Mouse (Mus musculus) lung, embryonic 15.5 days (tissue): ENCODE measurements around the gene Polrmt. TPM values are rescaled to one million over a fixed set of nuclear protein-coding genes. Genes with fewer than 3 reads are reported as not detected.

Source experiments
- ATAC-seq: fragments of 200-750 bp; cut with Nextera tagmentation; 2 replicates; pipeline ENCODE4 v1.8.0; 2017; ENCODE audit warnings: moderate number of reproducible peaks, borderline replicate concordance; ENCODE audit not compliant: low FRiP score, low TSS enrichment; ENCODE audit errors: extremely low read depth
- H3K27ac ChIP-seq: fragments of 300-500 bp; sonication (generic); 2 replicates; pipeline ENCODE4 v1.5.1; 2015; ENCODE audit warnings: moderate library complexity, mild to moderate bottlenecking, inconsistent platforms
- H3K27me3 ChIP-seq: fragments of 300-500 bp; sonication (generic); 2 replicates; pipeline ENCODE4 v1.6.1; 2015; ENCODE audit warnings: inconsistent platforms
- H3K36me3 ChIP-seq: fragments of 300-500 bp; sonication (generic); 2 replicates; pipeline ENCODE4 v1.6.1; 2015; ENCODE audit warnings: inconsistent platforms
- H3K4me1 ChIP-seq: fragments of 300-500 bp; sonication (generic); 2 replicates; pipeline ENCODE4 v1.6.1; 2015; ENCODE audit warnings: inconsistent platforms
- H3K4me2 ChIP-seq: fragments of 300-500 bp; sonication (generic); 2 replicates; pipeline ENCODE4 v1.6.1; 2015; ENCODE audit warnings: inconsistent platforms, mild to moderate bottlenecking, moderate library complexity
- H3K4me3 ChIP-seq: fragments of 300-500 bp; sonication (generic); 2 replicates; pipeline ENCODE4 v1.5.1; 2015; ENCODE audit warnings: mild to moderate bottlenecking, inconsistent platforms
- H3K9ac ChIP-seq: fragments of 300-500 bp; sonication (generic); 2 replicates; pipeline ENCODE4 v1.6.1; 2015; ENCODE audit warnings: inconsistent platforms
- H3K9me3 ChIP-seq: fragments of 300-500 bp; sonication (generic); 2 replicates; pipeline ENCODE4 v1.6.1; 2016; ENCODE audit warnings: inconsistent platforms
- WGBS: fragments of 180-500 bp; shearing (Covaris S2); methylation state at CpG from one replicate; pipeline ENCODE4 v1.1.7; 2015; 5-methylcytosine and 5-hydroxymethylcytosine counted together
- polyA plus RNA-seq: library from polyadenylated mRNA; unstranded; fragments of >200 nt; fragmentation: Nextera tagmentation; extraction: Ambion mirVana; gene quantifications from 2 replicates; pipeline ENCODE4 v1.2.1, GENCODE M21; 2015

The Polrmt gene
- 41.5 and 49.2 TPM in 2 replicates for polyA plus RNA-seq

DNA sequence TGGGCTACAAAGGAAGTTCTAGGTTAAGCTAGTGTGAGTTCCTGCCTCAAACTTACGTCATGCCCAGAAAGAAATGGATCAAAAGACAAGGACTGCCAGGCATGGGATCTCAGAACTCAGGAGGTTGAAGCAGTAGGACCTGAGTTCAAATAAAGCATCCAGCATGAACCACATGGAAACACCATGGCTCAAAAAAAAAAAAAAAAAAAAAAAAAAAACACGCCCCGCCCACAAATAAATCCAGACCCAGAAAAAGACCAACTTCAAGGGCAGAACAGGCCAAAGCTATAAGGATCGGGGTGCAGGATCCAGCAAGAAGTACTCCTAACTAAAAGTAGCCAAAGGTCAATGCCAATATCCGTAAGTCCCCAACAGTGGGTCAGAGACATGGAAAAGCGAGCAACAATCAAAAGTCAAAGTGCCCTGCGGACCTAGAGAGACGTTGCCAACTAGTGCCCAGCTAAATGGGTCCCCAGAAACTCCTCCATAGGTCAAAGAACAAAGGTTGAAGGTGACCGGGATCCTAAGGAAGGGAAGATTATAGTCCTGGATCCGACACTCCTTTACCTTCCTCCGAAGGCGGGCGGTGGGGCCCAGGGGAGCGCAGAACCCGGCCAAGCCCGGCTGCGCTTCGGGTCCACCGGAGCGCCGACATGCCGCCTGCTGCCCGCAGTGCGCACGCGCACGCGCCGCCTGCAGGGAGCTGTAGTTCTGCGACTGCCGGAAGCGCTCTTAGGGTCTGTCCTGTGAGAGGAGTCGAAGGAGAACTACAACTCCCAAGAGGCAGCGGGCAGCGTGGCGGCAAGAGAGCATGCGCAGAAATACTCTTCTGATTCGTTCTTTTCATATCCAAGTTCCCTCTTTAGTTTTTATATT is at the start of gene Polrmt:
TSS of gene Polrmt (minus strand) at position 684 of the 876 bp plus-strand sequence.
- H3K9me3 ChIP-seq, result no peaks in the 10 kb centered on the region
- peaks cover 33% of the 10 kb centered on the region for H3K36me3 ChIP-seq
- H3K4me2 ChIP-seq, result peak within 1 kb of the TSS; percentile 65
- peak; percentile 96 for ATAC-seq
- H3K9ac ChIP-seq, result peak within 1 kb of the TSS; percentile 59
- WGBS, result 2% methylated on average over 38 of the region's 38 CpGs
- peak within 1 kb of the TSS; percentile 66 for H3K4me3 ChIP-seq
- H3K27ac ChIP-seq, result no peak within 1 kb of the TSS
- H3K4me1 ChIP-seq, result peaks cover 12% of the 10 kb centered on the region
- H3K27me3 ChIP-seq, result no peaks in the 10 kb centered on the region

DNA sequence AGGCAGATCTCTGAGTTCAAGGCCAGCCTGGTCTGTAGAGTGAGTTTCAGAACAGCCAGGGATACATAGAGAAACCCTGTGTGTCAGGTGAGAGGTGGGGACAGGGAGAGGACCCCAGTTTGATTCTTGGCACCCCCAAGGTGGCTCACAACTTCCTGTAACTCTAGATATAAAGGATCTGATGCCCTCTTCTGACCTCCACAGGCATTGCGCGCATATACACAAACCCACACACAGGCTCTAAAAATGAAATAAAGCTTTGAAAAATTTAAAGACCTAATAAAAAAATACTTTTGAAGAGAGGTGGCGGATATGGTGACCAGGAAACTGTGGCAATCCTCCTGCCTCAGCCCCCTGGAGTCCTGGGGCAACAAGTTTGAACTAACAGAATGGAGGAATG is 49.5 kb upstream of the Polrmt start:
- H3K27me3 ChIP-seq, result no peaks in the 10 kb centered on the region
- 97% methylated on average over 3 of the region's 3 CpGs for WGBS
- H3K4me3 ChIP-seq, result no peak overlapping the region
- no peak overlapping the region for H3K27ac ChIP-seq
- H3K9me3 ChIP-seq, result no peaks in the 10 kb centered on the region
- no peak overlapping the region for H3K4me2 ChIP-seq
- peaks cover 14% of the 10 kb centered on the region for H3K4me1 ChIP-seq
- no peak overlapping the region for H3K9ac ChIP-seq
- H3K36me3 ChIP-seq, result no peaks in the 10 kb centered on the region
- no peak for ATAC-seq

DNA sequence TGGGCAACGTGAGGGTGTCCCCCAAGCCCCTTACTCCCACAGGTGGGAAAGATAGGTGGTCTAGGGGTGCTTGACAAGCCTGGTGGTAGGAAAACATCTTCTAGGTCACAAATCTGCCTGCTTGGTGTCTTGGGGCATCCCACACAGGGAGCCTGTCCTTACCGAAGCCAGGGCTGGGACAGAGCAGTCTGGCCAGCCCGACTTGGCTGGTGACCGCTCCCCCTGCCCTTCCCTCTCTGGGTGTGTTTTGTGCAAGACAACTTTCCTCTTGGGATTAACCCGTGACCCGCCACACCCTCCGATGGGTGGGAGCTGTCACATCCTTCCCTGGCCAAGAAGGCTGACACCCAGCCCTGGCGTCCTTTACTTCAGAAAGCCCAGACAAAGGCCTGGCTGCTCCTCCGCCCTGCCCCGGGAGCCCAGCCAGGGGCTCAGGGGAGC is 48.1 kb upstream of the Polrmt start:
- ATAC-seq, result peak; percentile 48
- peak overlapping the region; percentile 97 for H3K4me2 ChIP-seq
- peak overlapping the region; percentile 69 for H3K27ac ChIP-seq
- H3K27me3 ChIP-seq, result no peaks in the 10 kb centered on the region
- peak overlapping the region; percentile 89 for H3K9ac ChIP-seq
- no peaks in the 10 kb centered on the region for H3K36me3 ChIP-seq
- H3K4me1 ChIP-seq, result peaks cover 14% of the 10 kb centered on the region
- 11% methylated on average over 10 of the region's 10 CpGs for WGBS
- no peaks in the 10 kb centered on the region for H3K9me3 ChIP-seq
- peak overlapping the region; percentile 87 for H3K4me3 ChIP-seq

DNA sequence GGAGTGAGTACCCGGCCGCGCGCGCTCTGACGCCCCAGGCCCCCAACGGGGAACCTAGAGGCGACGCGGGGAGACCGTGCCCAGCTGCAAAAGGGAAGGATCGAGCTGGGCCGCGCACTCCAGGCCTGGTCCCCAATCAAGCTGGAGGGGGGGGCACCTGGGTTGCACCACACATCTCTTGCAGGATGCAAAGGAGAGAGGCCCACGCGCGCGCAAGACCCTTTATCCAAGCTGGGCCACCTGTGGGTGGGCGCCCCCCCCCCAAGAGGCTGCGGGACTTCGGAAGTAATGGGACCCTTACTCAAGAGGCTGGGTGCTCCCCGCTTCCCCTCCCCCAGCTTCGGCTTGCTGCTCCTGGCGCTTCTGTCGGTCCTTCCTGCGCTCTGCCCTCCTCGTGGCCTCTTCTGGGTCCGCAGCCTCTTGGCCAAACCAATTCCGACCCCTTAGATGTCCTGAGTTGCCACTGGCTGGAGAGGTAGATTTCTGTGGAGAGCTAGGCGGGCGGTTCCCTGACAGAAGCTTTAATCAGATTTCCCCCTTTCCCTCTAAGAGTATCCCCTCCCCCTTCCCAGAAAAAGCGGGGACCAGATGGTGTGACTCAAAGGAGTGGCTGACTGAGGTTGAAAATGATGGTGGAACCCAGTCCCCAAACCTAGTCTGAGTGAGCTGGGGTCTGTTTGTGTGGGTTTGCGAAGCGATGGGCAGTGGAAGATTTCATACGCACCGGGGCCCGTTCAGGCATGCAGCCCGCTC is 47.5 kb upstream of the Polrmt start:
- Histone ChIP-seq H3K4me2 (peak overlapping the region; percentile 97), H3K27me3 (no peaks in the 10 kb centered on the region), H3K4me1 (peaks cover 14% of the 10 kb centered on the region), H3K4me3 (peak overlapping the region; percentile 87), H3K9me3 (no peaks in the 10 kb centered on the region), H3K27ac (peak overlapping the region; percentile 69), H3K9ac (peak overlapping the region; percentile 89), H3K36me3 (no peaks in the 10 kb centered on the region)
- 3% methylated on average over 37 of the region's 38 CpGs for WGBS
- no peak; the same call in none of the 2 replicates for ATAC-seq

DNA sequence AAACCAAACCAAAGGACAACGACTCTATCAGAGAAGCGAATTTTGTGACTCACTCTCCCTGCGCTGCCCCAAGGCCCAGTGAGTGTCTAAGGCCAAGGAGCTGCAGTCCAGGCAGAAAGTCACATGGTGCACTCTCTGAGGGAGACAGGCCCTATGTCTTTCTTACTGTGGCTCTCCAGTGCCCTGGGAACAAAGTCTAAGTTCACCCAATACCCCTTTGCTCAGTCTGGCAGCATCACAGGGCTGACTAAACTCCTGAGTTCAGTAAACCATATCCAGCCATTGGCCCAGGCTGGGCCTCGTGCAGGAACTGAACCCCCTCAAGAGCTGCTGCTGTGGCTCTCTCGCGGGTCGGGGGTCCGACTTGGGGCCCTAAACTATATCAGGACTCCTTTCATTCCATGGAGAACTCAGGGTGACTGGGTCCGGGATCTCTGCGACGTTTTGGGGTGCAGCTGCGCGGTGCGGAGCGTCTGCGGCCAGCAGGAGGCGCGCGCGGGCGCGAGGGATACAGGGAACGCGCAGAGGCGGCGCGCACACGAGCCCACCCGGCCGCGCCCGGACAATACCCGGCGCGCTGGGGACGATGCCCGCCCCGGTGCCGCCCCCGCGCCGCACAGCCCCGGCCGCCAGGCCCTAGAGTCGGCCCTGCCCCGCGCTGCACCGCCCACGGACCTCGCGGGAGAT is 46.8 kb upstream of the Polrmt start, which contains the start of gene Palm:
TSS of gene Palm (plus strand) at position 522 of the 687 bp plus-strand sequence.
- no peaks in the 10 kb centered on the region for H3K36me3 ChIP-seq
- WGBS, result 5% methylated on average over 51 of the region's 51 CpGs
- peak within 1 kb of the TSS; percentile 69 for H3K27ac ChIP-seq
- peak within 1 kb of the TSS; percentile 87 for H3K4me3 ChIP-seq
- H3K27me3 ChIP-seq, result no peaks in the 10 kb centered on the region
- peak within 1 kb of the TSS; percentile 89 for H3K9ac ChIP-seq
- H3K4me2 ChIP-seq, result peak within 1 kb of the TSS; percentile 97
- ATAC-seq, result peak; percentile 78
- H3K9me3 ChIP-seq, result no peaks in the 10 kb centered on the region
- H3K4me1 ChIP-seq, result peaks cover 14% of the 10 kb centered on the region

DNA sequence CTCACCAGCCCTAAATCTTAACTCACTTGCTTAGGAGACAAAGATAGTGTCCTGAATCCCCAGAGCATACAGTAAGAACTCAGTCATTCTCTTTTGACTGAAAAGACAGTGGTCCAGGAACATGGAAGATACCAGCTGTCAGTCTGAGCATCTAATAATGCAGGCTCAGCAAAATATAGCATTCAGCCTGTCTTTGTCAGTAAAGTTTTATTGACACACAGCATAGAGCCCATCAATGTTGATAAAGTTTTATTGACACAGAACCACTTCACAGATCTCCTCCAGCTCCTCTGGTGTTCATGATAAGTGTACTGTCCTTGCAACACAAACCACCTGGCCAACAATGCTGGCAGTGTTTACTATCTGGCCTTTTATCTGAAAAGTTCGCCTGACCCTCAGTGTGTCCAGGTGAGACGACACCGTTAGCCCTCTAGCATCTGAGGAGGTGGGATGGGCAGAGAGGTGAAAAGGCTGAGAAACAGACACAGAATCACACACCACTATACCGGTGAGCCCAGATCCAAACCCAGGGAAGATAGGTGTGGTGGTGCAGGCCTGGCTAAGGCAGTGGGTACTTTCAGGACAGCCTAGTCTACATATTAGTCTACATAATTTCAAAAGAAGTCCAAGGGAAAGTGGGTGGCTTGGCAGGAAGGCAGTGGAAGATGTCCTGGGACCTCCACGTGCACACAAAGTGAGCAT is 46.1 kb upstream of the Polrmt start:
- Histone ChIP-seq H3K9ac (no peak overlapping the region), H3K4me1 (peaks cover 14% of the 10 kb centered on the region), H3K4me2 (no peak overlapping the region), H3K9me3 (no peaks in the 10 kb centered on the region), H3K4me3 (no peak overlapping the region), H3K27ac (no peak overlapping the region), H3K27me3 (no peaks in the 10 kb centered on the region), H3K36me3 (no peaks in the 10 kb centered on the region)
- no peak for ATAC-seq
- 63% methylated on average over 5 of the region's 5 CpGs for WGBS

DNA sequence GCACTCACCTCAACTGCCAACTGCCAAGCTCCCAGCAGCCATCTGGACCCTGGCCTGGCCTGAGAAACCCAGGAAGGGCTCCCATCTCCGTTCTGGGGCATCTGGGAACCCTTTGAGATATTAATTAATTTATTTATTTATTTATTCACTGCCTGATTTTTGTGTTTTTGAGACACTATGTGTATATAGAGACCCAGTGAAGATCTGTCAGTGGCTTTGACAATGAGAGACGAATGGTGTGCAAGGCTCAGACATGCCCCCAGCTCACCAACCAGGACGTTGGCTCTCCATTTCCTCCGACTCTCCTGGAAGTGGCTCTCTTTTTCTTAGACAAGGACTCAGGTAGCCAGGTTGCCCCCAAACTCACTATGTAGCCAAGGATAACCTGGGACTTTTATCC is 44.5 kb upstream of the Polrmt start, which contains the start of gene Prss57:
TSS of gene Prss57 (minus strand) at position 101 of the 400 bp plus-strand sequence.
- 75% methylated on average over 4 of the region's 4 CpGs for WGBS
- peaks cover 14% of the 10 kb centered on the region for H3K4me1 ChIP-seq
- no peaks in the 10 kb centered on the region for H3K27me3 ChIP-seq
- H3K9me3 ChIP-seq, result no peaks in the 10 kb centered on the region
- ATAC-seq, result no peak
- H3K9ac ChIP-seq, result no peak within 1 kb of the TSS
- no peaks in the 10 kb centered on the region for H3K36me3 ChIP-seq
- H3K4me2 ChIP-seq, result no peak within 1 kb of the TSS
- no peak within 1 kb of the TSS for H3K4me3 ChIP-seq
- H3K27ac ChIP-seq, result no peak within 1 kb of the TSS

DNA sequence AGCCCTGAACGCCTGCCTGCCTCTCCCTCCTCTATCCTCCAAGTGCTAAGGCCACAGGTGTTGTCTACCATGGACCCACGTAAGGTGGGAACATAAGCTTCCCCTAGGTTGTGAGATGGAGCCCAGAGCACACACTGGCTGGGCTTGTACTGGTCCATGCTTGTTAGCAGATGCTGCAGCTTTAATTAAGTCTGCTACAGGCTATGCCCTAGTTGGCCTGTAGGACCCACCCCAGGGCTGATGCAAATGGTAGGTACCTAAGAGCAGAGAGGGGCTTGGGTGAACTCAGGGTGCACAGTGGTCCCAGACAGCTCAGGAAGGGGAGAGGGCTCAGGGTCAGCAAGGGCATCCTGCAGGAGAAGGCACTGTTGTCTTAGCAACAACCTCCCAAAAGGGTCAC is 43.2 kb upstream of the Polrmt start:
- Histone ChIP-seq H3K9me3 (no peaks in the 10 kb centered on the region), H3K4me3 (no peak overlapping the region), H3K36me3 (no peaks in the 10 kb centered on the region), H3K27ac (no peak overlapping the region), H3K27me3 (no peaks in the 10 kb centered on the region), H3K4me2 (no peak overlapping the region), H3K4me1 (peaks cover 7% of the 10 kb centered on the region), H3K9ac (no peak overlapping the region)
- ATAC-seq, result no peak
- WGBS, result 35% methylated on average over 2 of the region's 2 CpGs

DNA sequence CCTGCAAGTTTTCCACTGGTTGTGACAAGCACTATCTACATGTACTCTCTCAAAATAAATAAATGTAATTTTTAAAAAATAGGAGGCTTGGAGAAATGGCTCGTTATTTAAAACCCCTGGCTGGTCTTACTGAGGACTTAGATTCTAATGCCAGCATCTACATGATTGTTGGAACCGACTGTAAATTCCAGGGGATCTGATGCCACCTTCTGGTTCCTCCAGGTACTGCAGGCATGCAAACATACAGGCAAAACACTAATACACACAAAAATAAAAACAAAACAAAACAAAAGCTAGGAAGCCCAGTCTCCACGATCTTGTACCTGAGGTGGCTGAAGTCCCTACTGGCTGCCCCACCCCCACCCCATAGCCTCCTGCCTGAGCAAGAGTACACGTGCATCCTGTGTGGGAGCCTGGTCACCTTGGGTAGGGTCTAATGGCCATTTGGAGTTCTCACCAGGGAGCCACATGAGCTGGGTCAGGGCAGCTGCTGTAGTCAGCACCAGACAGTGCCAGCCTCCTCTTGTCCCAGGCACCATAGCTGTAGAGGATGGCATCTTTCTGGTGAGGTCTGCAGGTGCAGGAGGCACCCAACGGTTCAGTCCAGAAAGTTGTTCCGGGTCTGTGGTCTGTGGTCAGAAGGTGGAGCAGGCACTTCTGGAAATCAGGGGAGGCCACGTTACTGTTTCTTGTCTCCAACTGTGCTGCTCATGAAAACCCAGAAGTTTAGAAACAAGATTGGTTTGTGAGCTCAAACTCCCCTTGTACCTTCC is 42.2 kb upstream of the Polrmt start:
- no peak for ATAC-seq

DNA sequence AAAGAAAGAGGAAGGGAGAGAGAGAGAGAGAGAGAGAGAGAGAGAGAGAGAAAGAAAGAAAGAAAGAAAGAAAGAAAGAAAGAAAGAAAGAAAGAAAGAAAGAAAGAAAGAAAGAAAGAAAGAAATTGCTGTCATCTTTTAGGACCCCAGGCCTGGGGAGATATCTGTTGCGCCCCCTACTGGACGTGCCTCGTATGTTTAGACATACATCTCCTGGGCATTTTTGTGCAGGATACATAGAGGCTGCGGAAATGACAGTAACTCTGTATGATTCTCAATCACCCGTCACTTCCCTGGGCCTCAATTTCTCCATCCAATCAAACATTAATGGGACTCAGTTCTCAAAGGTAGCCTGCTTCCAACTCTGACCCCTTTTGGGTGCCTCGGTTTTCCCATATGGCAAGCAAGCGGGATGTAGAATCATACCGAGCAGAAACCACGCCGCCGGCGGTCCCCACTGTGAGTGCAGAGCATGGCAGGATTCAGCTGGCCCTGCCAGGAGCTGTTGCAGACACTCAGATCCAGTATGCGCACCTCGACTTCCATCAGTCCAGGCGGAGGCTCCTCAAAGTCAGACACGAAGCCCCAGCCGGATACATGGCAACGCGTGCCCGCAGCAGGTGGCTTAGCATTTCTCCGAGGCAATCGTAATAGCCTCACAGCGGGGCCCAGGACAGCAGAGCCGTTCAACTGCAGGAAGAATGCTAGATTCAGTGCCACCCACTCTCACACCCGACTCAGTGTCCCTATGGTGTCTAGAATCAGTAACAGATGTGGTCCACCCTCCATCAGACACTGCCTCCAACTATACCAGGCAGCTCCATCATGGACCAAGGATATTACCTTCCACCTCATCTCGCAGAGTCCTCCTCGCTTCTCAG is 37.8 kb upstream of the Polrmt start:
- H3K27me3 ChIP-seq, result peaks cover 25% of the 10 kb centered on the region
- no peak overlapping the region for H3K4me3 ChIP-seq
- H3K9me3 ChIP-seq, result no peaks in the 10 kb centered on the region
- H3K4me1 ChIP-seq, result peaks cover 20% of the 10 kb centered on the region
- WGBS, result 45% methylated on average over 27 of the region's 27 CpGs
- no peak overlapping the region for H3K4me2 ChIP-seq
- H3K9ac ChIP-seq, result no peak overlapping the region
- H3K36me3 ChIP-seq, result no peaks in the 10 kb centered on the region
- no peak overlapping the region for H3K27ac ChIP-seq
- ATAC-seq, result no peak

More for the DNA sequence above, 42.2 kb upstream of the Polrmt start:
- peaks cover under 1% of the 10 kb centered on the region; the same call in 1 of the 2 replicates for H3K27me3 ChIP-seq
- no peak overlapping the region for H3K27ac ChIP-seq
- H3K4me3 ChIP-seq, result no peak overlapping the region
- H3K9ac ChIP-seq, result no peak overlapping the region
- H3K4me2 ChIP-seq, result no peak overlapping the region
- H3K9me3 ChIP-seq, result no peaks in the 10 kb centered on the region
- 33% methylated on average over 7 of the region's 7 CpGs for WGBS
- no peaks in the 10 kb centered on the region for H3K36me3 ChIP-seq
- H3K4me1 ChIP-seq, result no peaks in the 10 kb centered on the region
